Mouse (Mus musculus) cerebellum, postnatal 36 days (tissue): ENCODE results near the gene Pcdh18.
A peak's percentile ranks its signal among the peaks of the same experiment; 100 is the strongest.

Experiments
- DNase-seq, 2 experiments: peaks; one replicate each; pipeline ENCODE4 v3.0.0; 2021 to 2022; ENCODE audit warnings: mixed read lengths in 2 of 2

The Pcdh18 gene

GRCm38 (mm10) chr3:49756870-49757625, at the start of gene Pcdh18:
Gene Pcdh18 (minus strand): TSS chr3:49757325.
- DNase-seq: peak; percentile 33 to 40

- DNase-seq: no peak
These were observed 49.7 kb upstream of the Pcdh18 start for GRCm38 (mm10) chr3:49806823-49807222.

DNA sequence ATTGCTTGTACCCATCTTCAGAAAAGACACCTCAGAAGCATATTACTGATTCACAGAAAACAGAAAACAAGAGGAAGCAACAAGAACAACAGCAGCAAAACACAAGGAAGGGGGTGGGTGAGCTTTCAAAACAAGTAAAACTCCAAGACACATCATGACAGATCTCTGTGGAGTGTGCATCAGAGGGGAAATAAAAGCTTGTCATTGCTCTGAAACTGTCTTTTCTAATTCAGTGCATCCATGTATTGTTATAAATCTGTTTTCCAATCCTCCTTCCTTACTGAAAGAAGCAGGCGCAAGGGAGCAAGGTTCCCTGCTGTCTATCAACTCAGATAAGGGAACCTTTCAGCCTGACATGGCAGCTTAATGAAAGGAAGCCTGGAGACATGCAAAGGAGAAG, 48.4 kb upstream of the Pcdh18 start:
- DNase-seq: no peak

- no peak for DNase-seq
These were observed 31.2 kb upstream of the Pcdh18 start for GRCm38 (mm10) chr3:49788296-49788695.

DNA sequence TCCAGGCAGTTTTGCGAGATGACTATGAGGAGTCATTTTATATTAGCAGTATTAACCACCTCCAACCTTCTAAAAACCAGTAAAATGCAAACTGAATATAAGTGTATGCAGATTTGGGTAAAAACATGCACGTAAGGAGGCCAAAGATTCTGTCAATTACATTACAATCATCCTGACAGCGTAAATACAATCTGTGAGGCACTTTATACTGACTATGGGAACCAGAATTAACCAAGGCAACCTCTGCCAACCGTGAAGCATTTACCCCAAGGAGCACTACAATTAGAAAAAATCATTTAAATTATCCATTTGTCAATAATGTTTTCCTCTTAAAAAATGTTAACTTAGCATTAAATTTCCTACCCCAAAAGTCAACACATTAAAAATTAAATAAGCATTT, 30.6 kb upstream of the Pcdh18 start:
- no peak for DNase-seq

- DNase-seq: no peak
These were observed 12.0 kb upstream of the Pcdh18 start for GRCm38 (mm10) chr3:49768992-49769738.

DNA sequence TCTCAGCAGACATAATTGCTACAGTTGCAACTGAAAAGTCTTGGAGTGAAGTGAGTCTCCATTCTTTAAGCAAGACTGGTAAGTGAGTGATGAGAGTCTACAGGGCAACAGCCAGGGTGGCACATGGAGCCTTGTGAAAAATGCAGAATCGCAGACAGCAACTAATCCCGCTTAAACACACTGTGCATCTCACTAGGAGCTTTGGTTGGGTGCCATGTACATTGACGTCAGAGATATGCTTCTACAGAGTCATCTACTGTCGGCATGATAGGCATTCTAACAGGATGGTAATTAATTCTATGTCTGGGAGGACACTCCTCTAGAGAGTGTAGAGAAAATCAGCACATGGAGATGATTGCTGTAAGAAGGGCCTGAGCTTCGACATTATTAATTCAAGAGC, 5.6 kb upstream of the Pcdh18 start:
- no peak for DNase-seq

GRCm38 (mm10) chr3:49761971-49762370, 4.8 kb upstream of the Pcdh18 start:
- DNase-seq: peak; percentile 29 to 47

GRCm38 (mm10) chr3:49757626-49758019, 498 bp upstream of the Pcdh18 start:
- no peak for DNase-seq

DNA sequence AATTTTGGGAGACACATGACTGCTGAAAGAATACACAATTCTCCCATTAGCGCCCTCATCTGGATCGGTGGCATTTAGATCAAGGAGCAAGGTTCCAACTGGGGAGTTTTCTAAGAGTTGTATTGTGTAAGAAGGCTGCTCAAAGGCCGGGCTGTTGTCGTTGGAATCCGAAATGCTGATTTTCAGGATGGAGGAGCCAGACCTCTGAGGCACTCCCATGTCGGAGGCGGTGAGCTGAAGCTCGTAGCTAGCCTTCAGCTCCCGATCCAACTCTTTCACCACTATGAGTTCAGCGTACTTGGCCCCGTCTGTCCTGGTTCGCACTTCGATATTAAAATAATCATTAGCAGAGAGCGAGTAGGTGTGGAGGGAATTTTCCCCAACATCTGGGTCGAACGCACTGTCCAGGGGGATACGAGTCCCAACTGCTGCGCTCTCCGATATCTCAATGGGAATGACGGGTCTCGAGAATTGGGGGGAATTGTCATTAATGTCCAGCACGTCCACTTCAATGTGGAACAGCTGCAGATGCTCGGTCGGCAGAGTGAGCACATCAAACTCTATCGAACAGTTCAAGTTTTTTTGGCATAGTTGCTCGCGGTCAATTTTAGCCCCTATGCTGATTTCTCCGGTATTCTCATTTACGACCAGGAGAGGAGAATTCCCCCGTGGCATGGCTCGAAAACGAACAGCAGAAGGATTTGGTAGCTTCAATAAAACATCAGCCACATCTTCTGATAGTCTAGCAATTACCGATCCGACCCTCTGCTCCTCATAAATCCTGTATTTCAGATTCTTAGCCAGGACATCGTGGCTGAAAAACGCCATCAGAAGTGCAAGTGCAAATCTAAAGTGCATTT, 909 bp downstream of the Pcdh18 start:
- DNase-seq: peak in 1 of 2 experiments; percentile 7

GRCm38 (mm10) chr3:49752766-49753165, 4.4 kb downstream of the Pcdh18 start:
- DNase-seq: no peak

DNA sequence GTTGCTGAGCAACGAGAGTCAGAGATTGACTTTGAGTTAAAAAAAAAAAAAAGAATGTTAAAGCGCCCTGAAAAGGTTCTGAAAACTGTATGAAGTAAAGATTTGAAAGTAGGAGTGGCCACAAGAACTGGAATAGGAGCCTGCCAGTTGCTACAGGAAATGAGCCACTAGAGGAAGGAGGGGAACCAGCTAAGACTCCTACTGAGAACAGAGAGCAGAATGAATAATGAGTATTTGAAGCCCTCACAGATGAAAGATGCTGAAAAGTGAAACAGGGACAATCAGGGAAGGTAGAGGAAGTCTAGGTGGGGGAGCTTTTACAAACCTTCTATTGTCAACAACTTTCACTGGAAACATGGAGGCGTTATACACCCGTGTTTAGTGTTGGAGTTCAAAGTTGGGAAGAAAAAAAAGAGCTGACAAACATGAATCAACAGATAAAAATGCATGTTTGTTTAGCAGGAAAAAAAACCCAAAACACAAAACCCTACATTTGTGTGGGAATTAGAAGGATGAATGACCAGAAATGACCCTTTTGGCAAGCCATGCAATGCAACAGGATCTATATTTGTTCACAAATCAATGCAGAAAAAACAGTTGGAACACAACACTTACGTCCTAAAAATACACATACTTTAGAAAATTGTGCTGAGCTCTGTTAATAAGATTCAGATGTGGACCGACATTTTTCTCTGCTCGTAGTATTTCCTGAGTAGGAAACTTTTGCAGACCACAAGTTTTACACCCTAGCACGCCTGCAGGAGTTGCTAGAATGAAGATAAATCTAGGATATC, 7.4 kb downstream of the Pcdh18 start:
- DNase-seq: no peak

DNA sequence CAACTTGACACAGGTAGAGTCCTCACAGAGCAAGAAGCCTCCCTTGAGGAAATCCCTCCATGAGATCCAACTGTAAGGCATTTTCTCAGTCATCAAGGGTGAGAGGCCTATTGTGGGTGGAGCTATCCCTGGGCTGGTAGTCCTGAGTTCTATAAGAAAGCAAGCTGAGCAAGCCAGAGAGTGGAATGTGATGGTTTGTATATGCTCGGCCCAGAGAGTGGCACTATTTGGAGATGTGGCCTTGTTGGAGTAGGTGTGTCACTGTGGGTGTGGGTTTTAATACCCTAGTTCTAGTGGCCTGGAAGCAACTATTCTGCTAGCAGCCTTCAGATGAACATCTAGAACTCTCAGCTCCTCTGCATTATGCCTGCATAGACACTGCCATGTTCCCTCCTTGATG, 9.1 kb downstream of the Pcdh18 start:
- no peak for DNase-seq

- DNase-seq: no peak
These were observed 18.1 kb downstream of the Pcdh18 start for GRCm38 (mm10) chr3:49739061-49739460.

GRCm38 (mm10) chr3:49738531-49738930, 18.6 kb downstream of the Pcdh18 start:
- no peak for DNase-seq

DNA sequence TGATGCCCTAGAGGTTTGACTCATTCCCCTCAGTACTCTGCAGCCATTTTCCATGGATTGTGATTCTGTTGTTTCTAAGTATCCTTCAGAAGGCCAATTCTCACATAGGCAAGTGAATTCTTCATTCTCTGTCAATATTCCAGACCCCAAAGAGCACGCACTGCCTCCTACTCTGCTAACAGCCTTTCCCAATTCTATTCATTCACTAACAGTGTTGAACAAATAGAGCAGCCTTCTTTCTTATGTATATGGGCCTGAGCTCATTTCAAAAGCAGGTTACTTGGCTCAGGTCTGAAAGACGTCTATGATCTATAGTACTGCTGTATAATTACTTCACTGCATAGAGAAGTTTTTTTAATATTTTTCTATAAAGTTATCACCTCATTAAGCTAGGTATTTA, 50.6 kb downstream of the Pcdh18 start:
- no peak for DNase-seq

- no peak for DNase-seq
These were observed 57.2 kb downstream of the Pcdh18 start for GRCm38 (mm10) chr3:49699951-49700350.
